Mouse (Mus musculus) right cerebral cortex, postnatal 36 days (tissue): Measurements from ENCODE around the gene 1700001O22Rik.

Experiments used
- DNase-seq, 2 experiments: peaks; one replicate each; pipeline ENCODE4 v3.0.0; 2022; ENCODE audit warnings: low spot score in 2 of 2, mixed read lengths in 1 of 2

Gene 1700001O22Rik

DNA sequence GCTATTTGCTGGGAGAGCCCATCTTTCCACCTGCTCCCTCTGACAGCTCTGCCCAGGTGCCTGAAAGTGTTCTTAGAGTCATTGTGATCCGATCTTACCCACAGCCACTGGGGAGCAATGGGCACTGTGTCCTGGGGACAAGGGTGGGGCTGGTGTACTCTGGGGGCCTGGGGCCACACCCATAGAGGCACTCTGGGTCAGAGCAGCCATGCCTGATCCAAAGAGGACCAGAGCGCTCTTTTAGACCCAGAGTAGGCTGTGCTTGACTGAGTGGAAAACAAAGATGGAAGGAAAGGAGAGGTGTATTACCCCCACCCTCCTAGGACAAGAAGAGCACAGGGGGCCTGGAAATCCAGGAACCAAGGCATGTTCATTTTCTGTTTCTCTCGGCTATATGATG lies at the start of gene 1700001O22Rik:
TSS of gene 1700001O22Rik (minus strand) at position 58 of the 400 bp plus-strand sequence.
- DNase-seq = no peak

DNA sequence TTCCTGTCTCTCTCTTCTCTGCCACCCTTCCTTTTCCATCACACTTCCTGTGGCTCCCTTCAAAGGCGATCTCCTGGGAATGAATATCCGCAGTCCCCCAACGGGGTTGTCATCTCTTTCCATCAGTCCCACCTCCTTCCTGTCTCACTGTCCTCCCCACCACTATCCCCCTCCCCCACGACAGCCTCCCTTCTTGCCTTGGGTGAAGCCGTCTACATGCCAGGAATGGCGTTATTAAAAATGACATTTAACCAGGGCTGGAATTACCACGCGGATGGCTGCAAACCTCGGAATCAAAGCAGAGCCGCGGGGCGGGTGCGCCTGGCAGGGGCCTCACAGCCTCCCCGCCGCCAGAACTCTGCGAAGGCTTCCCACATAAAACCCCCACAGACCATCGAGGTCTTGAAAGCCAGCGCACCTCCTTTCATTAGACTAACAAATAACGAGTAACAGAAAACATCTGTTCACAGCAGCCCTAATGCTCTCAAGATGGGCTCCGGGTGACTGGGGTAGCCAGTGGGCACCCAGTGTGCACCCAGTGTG lies 49.4 kb upstream of the 1700001O22Rik start:
- DNase-seq = no peak

- no peak for DNase-seq
Observed at GRCm38 (mm10) chr2:30850581-30850980, 47.1 kb upstream of the 1700001O22Rik start.

DNA sequence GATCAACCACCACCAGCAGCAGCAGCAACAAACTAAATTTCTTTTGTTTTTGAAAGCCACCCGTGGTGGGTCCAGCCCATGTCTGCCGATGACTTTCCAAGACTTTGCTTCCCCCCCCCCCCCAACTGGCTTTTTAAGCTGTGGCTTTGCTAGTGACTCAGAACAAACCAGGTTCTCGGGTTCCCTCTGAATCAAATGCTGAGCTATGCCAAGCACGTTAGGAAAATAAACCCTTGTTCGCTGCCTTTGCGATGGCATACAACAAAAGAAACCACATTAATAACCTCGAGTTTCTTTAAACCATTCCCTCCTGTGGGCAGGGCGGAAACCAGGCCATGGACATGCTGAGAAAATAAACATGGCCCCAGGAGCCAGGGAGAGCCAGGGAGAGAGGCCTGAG lies 44.7 kb upstream of the 1700001O22Rik start:
- DNase-seq = no peak

GRCm38 (mm10) chr2:30846723-30847122 lies 43.3 kb upstream of the 1700001O22Rik start:
- no peak for DNase-seq

- DNase-seq = no peak
Observed at GRCm38 (mm10) chr2:30846236-30846635, 42.8 kb upstream of the 1700001O22Rik start.

- DNase-seq = no peak
Observed at GRCm38 (mm10) chr2:30845152-30846070, 42.0 kb upstream of the 1700001O22Rik start.

DNA sequence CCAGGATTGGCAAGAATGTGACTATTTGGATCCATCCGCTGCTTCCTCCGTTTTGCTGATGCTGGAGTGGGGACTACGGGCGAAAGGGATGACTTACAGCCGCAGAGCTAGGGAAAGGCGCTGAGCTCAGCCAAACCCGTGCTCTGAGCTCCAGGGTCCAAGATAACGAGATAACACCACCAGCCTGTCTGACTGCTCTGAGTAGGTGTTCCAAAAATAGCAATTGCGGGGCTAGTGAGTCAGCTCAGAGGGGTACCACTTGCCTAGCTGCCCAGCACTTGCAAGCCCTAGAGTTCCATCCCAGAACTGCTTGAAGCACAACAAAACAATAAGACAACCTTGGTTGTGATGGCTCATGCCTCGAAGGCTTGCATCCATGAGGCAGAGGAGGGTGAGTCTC lies 39.2 kb upstream of the 1700001O22Rik start:
- DNase-seq = no peak

DNA sequence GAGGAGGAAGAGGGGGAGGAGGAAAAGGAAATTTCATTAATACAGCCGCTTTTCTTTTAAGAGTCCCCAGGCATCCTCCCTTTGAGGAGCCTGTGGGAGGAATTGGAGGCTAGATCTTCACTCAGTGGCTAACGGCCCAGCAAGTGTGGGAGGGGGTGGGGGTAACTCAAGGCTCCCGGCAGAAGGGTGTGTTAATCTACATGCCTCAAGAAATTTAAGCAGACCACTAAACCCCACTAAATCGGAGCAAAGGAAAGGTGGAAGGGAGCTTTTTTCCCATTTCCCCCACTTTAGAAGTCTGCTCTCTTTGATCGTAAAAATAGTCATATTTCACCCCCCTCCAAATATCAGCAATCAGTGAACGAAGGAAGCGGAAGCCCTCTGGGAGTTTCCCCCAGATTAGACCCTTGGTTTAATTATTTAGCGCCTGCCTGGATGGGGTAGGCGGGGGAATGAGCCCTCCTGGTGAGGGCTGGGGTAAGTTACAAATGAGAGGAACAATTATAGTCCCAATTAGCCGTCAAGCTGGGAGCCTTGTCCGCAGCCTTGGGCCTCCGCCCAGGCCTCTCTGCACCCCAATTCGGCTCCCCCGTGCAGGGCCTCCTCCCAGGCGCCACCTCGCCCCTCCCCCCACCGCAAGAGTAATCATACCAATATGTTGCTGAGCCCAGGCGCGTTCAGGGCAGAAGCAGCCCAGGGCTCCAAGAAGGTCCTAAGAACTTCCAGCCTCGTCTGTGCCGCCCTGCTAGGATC lies 33.0 kb upstream of the 1700001O22Rik start:
- DNase-seq = no peak

DNA sequence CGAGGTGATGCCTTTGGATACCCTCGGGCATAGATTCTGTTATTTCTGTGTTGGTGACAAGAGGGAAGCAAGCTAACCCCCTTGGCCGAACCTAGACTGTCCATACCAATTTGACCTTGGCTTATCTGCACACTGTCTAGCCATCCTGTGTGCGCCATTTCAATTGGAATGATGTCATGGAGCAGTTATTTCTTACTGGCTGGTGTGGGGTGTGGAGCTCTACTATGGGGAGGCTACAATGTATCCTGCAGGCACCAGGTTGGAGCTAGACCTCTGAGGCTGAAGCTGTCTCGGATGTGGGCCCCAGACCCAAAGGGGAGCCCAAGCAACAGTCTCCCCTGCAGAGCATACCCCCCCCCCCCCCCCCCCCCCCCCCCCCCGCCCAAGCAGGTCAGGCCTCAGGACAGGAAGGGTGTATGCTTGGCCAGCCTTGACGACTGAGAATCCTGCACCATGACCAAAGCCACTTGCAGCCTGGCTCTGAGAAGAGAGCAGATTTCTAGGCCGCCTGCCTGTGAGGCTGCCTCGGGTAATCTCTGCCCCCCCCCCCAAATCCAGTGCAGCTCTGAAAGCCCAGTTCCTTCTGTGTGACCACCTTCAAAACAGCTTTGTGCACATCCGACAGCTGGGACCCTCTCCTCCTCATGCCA lies 31.0 kb upstream of the 1700001O22Rik start, which contains the start of gene Prrx2:
TSS of gene Prrx2 (plus strand) at position 600 of the 650 bp plus-strand sequence.
- DNase-seq = no peak

GRCm38 (mm10) chr2:30833644-30834043 lies 30.2 kb upstream of the 1700001O22Rik start:
- no peak for DNase-seq

DNA sequence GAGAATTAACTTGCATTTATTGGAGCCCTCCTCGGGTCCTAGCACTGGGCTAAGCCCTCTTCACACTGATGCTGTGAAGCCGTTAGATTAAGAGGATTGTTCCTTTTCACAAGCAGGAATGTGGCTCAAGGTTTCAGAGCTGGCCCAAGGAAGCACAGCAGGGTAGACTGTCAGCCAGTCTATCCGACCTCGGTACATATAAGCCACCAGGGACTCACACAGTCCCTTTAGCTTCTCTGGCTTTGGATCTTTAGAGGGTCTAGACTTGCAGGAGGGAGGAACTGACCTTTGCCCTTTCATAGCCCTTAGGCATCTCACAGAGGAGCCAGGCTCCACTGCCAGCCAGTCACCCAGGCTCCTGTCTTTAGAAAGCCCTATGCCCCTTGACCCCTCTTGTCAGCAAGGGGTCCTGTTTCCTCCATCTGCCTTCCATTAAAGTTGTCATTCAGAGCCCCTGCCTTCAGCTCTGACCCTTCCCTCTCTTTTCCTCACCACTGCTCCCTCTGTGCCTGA lies 26.9 kb upstream of the 1700001O22Rik start, which contains the start of gene Asb6:
TSS of gene Asb6 (minus strand) at position 51 of the 513 bp plus-strand sequence.
- DNase-seq = no peak

DNA sequence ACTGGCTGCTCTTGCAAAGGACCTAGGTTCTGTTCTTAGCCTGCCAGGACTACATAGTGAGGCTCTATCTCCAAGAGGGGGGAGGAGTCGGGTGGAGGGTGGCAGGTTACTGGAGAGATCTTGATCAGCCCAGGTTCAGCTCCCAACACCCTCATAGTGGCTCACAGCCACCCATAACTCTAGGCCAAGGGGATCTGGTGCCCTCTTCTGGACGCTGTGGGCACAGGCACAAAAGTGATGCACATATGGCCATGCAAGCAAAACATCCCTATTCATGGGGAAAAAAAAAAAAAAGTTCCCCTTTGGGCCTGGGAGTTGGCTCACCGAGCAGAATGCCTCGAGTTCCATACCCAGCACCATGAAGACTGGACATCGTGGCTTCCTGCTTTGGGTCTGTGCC lies 25.9 kb upstream of the 1700001O22Rik start:
- no peak for DNase-seq

GRCm38 (mm10) chr2:30827749-30828475 lies 24.5 kb upstream of the 1700001O22Rik start:
- peak; percentile 84 to 85 for DNase-seq

DNA sequence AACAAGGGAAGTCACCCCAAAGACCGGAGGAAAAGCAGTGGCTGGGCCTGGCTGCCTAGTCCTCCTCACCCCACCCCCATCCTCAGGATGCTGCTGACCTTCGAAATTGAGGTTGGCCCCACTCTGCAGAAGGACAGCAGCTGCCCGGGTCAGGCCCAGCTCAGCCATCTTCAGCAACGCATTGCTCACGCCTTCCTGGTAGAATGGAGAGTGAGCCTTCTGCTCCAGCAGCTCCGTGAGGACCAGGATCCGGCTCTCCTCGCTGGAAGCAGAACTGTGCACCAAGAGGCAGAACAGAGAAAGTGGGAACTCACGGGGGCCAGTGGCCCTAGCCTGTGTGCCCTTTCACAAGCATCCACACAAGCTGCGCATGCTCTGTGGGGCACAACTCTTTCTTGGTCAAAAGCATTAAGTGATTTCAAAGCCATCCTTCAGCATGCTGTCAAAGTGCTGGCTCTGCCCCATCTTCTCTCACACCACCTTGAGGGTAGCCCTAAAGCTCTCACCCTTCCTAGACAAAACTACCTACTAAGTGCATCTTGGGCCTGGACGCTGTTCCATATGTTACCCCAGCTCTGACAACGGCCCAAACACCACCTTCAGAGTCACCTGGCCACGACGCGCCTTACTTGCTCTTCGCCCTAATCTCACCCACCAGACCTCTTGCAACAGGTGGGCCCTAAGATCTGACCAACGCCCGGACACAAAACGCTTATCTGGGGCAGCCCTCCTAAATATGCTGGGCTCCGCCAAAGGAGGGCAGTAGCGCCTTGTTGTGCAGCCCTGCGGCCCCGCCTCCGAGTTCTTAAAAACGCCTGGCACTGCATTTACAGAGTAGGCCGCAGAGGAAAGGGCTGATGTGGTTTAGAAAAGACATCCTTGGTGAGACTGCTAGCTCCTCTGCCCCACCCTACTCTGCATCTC lies 23.6 kb upstream of the 1700001O22Rik start:
- peak; percentile 43 to 59 for DNase-seq

DNA sequence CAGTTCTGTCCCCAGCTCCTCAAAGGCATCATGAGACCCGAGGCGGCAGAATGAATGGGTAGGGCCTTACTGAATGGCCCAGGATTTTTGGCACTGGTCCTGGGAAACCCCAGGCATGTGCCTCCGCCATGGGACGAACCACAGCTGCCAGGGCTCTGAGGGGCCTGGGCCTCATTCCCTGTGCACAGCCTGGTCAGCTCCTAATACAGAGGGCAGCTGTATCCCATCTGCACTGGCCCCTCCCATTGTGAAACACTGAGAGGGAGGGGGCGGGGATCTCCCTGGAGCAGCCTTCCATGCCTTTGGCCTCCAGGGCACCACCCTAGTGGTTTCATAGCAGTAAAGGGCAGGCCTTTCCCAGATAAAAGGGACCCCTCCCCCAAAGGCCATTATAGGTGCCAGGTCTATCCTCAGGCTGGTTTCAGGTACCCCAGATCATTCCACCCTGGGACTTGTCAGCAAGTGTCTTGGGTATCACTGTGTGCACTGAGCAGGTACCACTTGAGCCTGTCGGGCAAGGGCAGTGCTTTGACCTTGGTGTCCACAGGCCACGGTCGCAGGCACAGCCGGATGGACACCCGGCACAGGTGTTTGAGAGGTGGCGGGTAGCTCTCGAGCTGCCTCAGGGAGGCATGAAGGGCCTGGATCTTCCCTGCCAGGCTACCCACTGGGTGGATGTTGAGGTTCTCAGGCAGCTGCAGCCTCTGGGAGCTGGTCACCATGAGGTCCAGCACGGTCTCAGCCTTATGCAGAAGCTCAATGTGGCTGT lies 20.1 kb upstream of the 1700001O22Rik start:
- DNase-seq = no peak

DNA sequence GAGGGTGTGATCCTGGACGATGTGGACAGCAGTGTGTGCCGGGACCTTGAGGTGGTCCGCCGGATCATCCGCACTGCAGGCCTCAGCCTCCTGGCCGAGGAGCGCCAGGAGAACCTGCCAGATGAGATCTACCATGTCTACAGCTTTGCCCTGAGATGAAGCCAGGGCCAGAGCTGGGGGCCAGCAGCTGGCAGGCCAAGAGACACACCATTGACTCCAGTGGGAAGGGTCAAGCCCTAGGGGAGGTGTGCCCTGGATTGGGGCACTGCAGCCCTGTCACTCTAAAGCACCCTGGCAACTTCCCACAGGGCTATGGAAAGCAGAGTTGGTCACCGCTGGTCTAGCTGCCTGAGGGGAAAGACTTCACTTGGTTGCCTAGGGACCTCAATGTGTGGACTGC lies 19.0 kb upstream of the 1700001O22Rik start:
- DNase-seq = no peak

DNA sequence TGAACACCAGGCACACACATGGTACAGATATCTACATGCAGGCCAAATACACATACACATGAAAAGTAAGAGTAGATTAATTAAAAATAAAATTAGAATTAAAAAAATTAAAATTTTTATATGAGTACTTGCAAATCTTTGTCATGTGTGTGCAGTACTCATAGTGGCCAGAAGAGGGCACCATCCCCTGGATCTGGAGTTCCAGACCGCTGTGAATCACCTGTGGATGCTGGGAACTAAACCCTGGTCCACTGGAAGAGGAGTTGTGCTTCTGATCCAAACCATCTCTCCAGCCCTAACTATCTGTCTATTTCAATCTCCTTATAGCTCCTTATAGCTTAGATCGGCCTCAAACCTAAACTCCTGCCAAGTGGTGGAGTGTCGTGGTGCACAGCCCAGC lies 17.6 kb upstream of the 1700001O22Rik start:
- DNase-seq = no peak

GRCm38 (mm10) chr2:30819873-30820272 lies 16.4 kb upstream of the 1700001O22Rik start:
- DNase-seq = no peak
